Mouse (Mus musculus): Measurements from ENCODE around the gene Chd5.

DNA sequence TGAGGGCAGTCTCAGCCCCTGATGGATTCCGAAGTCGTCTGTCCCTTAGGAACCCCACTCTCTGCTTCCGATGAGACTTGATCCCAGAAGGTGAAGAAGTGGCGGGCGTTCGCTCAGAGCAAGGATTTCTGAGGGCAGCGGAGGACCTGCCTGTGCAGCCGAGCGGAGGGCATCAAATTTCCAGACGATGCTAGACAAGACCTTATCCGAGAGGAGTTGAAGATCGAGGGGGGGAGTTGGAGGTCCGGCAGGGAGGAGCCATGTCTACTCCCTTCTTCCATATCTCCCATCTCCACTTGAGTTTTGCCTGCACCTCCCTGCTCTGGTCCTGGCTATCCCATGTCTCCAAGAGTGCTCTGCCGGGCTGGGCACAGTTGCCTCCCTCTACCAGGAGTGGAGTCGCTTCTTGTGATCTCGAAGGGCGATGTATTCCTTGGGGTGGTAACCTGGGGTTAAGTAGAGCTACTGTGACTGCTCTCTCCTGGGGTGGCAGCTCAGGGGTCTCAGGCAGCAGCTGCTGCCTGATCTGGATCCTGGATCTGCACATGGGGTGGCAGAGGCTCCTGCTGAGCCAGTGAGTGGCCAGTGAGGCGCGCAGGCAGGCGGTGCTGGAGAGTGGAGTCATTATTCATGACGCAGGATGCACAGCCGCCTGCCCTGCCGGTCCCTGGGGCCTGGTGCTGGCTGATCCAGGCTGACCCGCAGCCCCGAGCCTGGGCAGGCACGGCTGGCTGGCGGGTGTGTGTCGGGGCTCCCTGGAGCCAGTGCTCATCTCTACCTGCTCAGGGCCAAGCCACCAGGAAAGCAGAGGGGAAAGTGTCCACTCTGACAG lies 80.0 kb downstream of the Chd5 start:
- TF ChIP-seq CTCF (IDR thresholded peaks at IDR 0.05; ENCODE audit: borderline replicate concordance, insufficient read depth, low read depth, low read length): no peak
- TF ChIP-seq POLR2A (IDR thresholded peaks at IDR 0.05; ENCODE audit: borderline replicate concordance, insufficient read depth, low read length): no peak
